Mouse (Mus musculus) adipose tissue, adult 10 weeks (tissue): Measurements from ENCODE around the gene Gm20911. TPM values are rescaled to one million over a fixed set of nuclear protein-coding genes. Genes with fewer than 3 reads are reported as not detected.

Experiments
- polyA plus RNA-seq: library from polyadenylated mRNA; stranded (reverse); fragments of 350-450 nt; fragmentation: Illumina TruSeq; extraction: RNeasy Lipid Tissue Mini Kit (QIAGEN cat#74804); gene quantifications from one replicate; pipeline ENCODE4 v1.2.3, GENCODE M21; 2014; ENCODE audit warnings: low read depth, low replicate concordance

Gene Gm20911
- polyA plus RNA-seq, result not detected

DNA sequence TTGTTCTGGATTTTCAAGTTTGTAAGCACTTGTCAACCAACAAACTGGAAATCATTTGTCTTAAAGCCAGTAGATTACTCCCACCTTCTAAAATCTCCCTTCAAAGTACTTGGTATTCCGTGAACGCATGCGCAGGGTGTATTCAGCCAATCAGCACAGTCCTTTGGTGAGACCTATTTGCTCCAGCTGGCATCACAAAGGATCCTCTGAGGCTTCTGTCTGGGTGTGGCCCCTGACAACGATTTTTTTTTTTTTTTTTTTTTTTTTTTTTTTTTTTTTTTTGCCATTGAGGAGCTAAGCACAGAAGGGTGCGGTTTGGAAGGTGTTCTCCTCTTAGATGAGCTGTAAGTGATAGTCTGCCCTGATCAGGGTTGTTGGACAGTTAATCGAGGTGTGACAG is at the start of gene Gm20911:
Gm20911 (plus strand) TSS at position 301 of the 400 bp plus-strand sequence.

